Mouse (Mus musculus) E14TG2a.4 (cell line): Measurements from ENCODE around the gene Lrrc8d.

ENCODE experiments used
- CTCF ChIP-seq: conservative IDR thresholded peaks from 2 replicates; pipeline ENCODE4 v1.5.1; 2014; ENCODE audit warnings: low read length
- NANOG ChIP-seq: IDR thresholded peaks from 2 replicates; pipeline ENCODE4 v1.6.1; 2014; ENCODE audit warnings: borderline replicate concordance, low read length, mixed read lengths
- POU5F1 ChIP-seq: IDR thresholded peaks from 2 replicates; pipeline ENCODE4 v1.6.1; 2014; ENCODE audit warnings: low read length, borderline replicate concordance

- no peak for TF ChIP-seq CTCF
- no peak for TF ChIP-seq POU5F1
- no peak for TF ChIP-seq NANOG
These were observed 98.7 kb downstream of the Lrrc8d start for GRCm38 (mm10) chr5:105798421-105798820.
